Mouse (Mus musculus) embryonic facial prominence, embryonic 14.5 days (tissue): ENCODE measurements around the gene Zfp385b. TPM values are rescaled to one million over a fixed set of nuclear protein-coding genes. Genes with fewer than 3 reads are reported as not detected.

Experiments used
- ATAC-seq: fragments of 200-750 bp; cut with Nextera tagmentation; 2 replicates; pipeline ENCODE4 v1.8.0; 2017; ENCODE audit warnings: low read depth, moderate number of reproducible peaks, moderate TSS enrichment
- DNase-seq: peaks from one replicate; pipeline ENCODE4 v3.0.0-alpha.2; 2015; ENCODE audit warnings: low spot score
- H3K27ac ChIP-seq: fragments of 300-500 bp; sonication (generic); replicated peaks from 2 replicates; pipeline ENCODE4 v1.5.1; 2014; ENCODE audit warnings: low read depth, mild to moderate bottlenecking, low read length, moderate library complexity
- H3K27me3 ChIP-seq: fragments of 300-500 bp; sonication (generic); replicated peaks from 2 replicates; pipeline ENCODE4 v1.6.1; 2014; ENCODE audit warnings: low read length; ENCODE audit not compliant: control insufficient read depth, insufficient read depth
- H3K36me3 ChIP-seq: fragments of 300-500 bp; sonication (generic); 2 replicates; pipeline ENCODE4 v1.6.1; 2014; ENCODE audit warnings: low read length, mixed read lengths; ENCODE audit not compliant: control insufficient read depth, insufficient read depth
- H3K4me1 ChIP-seq: fragments of 300-500 bp; sonication (generic); 2 replicates; pipeline ENCODE4 v1.6.1; 2014; ENCODE audit warnings: antibody characterized with exemption, low read length; ENCODE audit not compliant: control insufficient read depth, insufficient read depth
- H3K4me2 ChIP-seq: fragments of 300-500 bp; sonication (generic); 2 replicates; pipeline ENCODE4 v1.6.1; 2014; ENCODE audit warnings: low read depth, mild to moderate bottlenecking, low read length, moderate library complexity, mixed read lengths
- H3K4me3 ChIP-seq: fragments of 300-500 bp; sonication (generic); 2 replicates; pipeline ENCODE4 v1.5.1; 2014; ENCODE audit warnings: low read depth, mild to moderate bottlenecking, low read length
- H3K9ac ChIP-seq: fragments of 300-500 bp; sonication (generic); 2 replicates; pipeline ENCODE4 v1.6.1; 2014; ENCODE audit warnings: low read depth, mild to moderate bottlenecking, low read length, moderate library complexity, mixed read lengths
- H3K9me3 ChIP-seq: fragments of 300-500 bp; sonication (generic); 2 replicates; pipeline ENCODE4 v1.6.1; 2016; ENCODE audit warnings: low read length; ENCODE audit not compliant: control insufficient read depth
- WGBS: fragments of 180-500 bp; shearing (Covaris S2); extraction: QIAGEN DNeasy Blood & Tissue Kit; methylation state at CpG from one replicate; pipeline ENCODE4 v1.1.7; 2014; 5-methylcytosine and 5-hydroxymethylcytosine counted together
- polyA plus RNA-seq: library from polyadenylated mRNA; unstranded; fragments of >200 nt; fragmentation: Nextera tagmentation; extraction: Ambion mirVana; gene quantifications from 2 replicates; pipeline ENCODE4 v1.2.1, GENCODE M21; 2014

Gene Zfp385b
- polyA plus RNA-seq, 1 experiment from 2014 or later, result 8.9 TPM

DNA sequence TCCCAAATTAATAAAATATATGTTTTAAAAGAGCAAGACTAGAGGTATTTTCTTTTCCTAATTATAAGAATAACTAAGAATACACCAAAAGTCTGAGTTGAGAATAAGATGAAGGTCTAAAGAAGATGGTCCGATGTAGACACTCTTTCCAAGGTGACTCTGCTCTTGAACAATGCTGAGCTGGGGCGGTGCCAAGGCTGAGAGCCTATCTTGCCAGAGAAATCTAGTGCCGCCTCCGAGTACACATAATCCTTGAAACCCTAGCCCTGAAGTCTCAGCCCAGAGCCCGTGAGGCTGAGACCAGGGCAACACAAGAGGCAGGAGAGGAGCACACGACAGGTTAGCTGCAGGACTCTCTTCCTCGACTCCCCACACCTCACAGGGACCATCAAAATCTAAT is 323.4 kb downstream of the Zfp385b start:
- H3K36me3 ChIP-seq, result no peaks in the 10 kb centered on the region
- no peaks in the 10 kb centered on the region for H3K4me1 ChIP-seq
- no peak overlapping the region for H3K27ac ChIP-seq
- H3K4me2 ChIP-seq, result no peak overlapping the region
- no peaks in the 10 kb centered on the region for H3K27me3 ChIP-seq
- 77% methylated on average over 7 of the region's 7 CpGs for WGBS
- ATAC-seq, result no peak
- no peak overlapping the region for H3K9ac ChIP-seq
- no peak for DNase-seq
- H3K9me3 ChIP-seq, result no peaks in the 10 kb centered on the region
- no peak overlapping the region for H3K4me3 ChIP-seq

DNA sequence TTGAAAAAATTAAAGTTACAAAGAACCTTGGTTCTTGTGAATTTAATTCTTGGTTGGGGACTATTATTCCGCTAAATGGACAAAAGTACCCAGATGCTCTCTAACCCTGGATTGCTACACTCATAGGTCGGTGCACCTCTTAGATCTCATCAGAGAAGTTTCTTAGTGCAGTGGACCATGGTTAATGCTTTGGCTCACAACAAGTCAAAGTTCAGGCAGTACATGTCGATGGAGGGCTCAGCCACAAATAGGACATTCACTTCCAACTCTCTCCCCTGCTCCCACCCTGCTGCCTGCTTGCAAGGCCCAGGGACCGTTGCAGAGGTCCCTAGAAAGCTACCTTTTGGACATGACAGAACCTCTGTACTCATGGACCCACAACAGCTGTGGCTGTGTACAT is 324.1 kb downstream of the Zfp385b start:
- ATAC-seq (no peak), DNase-seq (no peak)
- Histone ChIP-seq H3K9me3 (no peaks in the 10 kb centered on the region), H3K9ac (no peak overlapping the region), H3K36me3 (no peaks in the 10 kb centered on the region), H3K27me3 (no peaks in the 10 kb centered on the region), H3K27ac (no peak overlapping the region), H3K4me2 (no peak overlapping the region), H3K4me1 (no peaks in the 10 kb centered on the region), H3K4me3 (no peak overlapping the region)
- WGBS, result 86% methylated on average over 4 of the region's 4 CpGs

- Histone ChIP-seq H3K4me2 (no peak overlapping the region), H3K27ac (no peak overlapping the region), H3K9me3 (no peaks in the 10 kb centered on the region), H3K4me1 (no peaks in the 10 kb centered on the region), H3K4me3 (no peak overlapping the region), H3K9ac (no peak overlapping the region), H3K27me3 (no peaks in the 10 kb centered on the region), H3K36me3 (no peaks in the 10 kb centered on the region)
- ATAC-seq (no peak), DNase-seq (no peak)
- 93% methylated on average over 8 of the region's 8 CpGs for WGBS
These were observed 325.7 kb downstream of the Zfp385b start for GRCm38 (mm10) chr2:77493695-77494094.

DNA sequence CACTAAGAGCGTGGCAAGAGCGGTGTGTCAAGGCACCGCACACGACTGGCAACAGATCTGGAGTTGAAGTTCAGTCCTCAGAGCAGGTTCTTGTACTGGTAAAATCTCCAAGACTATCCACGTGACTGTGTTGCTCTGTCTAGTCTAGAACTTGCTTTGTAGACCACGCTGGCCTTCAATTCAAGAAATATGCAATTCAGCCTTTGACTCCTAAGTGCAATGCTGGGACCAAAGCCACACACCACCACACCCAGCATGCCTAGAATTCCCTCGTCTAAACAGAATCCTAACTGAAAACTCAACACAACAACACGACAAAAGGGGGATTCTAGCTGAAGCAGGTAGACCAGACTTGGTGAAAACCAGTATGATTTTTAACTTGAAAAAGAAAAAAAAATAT is 332.3 kb downstream of the Zfp385b start:
- Histone ChIP-seq H3K4me1 (no peaks in the 10 kb centered on the region), H3K4me3 (no peak overlapping the region), H3K27ac (no peak overlapping the region), H3K9ac (no peak overlapping the region), H3K27me3 (no peaks in the 10 kb centered on the region), H3K9me3 (no peaks in the 10 kb centered on the region), H3K4me2 (no peak overlapping the region), H3K36me3 (no peaks in the 10 kb centered on the region)
- ATAC-seq (no peak), DNase-seq (no peak)
- WGBS, result 89% methylated on average over 8 of the region's 8 CpGs

DNA sequence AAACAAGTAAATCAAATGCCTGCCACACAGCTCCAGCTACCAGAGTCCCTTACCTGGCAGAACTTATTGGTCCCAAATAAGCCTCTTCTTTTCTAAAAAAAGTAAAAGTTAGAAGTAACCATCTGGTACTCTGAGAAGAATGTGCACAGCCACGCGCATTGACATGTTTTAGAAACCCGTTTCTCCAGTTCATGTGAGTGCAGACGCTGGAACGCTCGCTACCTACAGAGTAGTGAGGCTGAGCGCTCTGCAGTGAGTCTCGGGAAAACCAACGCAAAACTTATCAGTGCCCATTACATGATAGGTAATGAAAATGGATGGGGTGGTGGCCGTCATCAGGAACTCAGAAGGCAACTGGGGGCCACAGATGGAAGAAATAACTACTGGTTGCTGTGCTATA is 338.2 kb downstream of the Zfp385b start:
- Histone ChIP-seq H3K36me3 (no peaks in the 10 kb centered on the region), H3K27ac (no peak overlapping the region), H3K9me3 (no peaks in the 10 kb centered on the region), H3K4me3 (no peak overlapping the region), H3K4me1 (no peaks in the 10 kb centered on the region), H3K9ac (no peak overlapping the region), H3K4me2 (no peak overlapping the region), H3K27me3 (no peaks in the 10 kb centered on the region)
- 80% methylated on average over 10 of the region's 10 CpGs for WGBS
- DNase-seq (peak; percentile 72), ATAC-seq (no peak)

DNA sequence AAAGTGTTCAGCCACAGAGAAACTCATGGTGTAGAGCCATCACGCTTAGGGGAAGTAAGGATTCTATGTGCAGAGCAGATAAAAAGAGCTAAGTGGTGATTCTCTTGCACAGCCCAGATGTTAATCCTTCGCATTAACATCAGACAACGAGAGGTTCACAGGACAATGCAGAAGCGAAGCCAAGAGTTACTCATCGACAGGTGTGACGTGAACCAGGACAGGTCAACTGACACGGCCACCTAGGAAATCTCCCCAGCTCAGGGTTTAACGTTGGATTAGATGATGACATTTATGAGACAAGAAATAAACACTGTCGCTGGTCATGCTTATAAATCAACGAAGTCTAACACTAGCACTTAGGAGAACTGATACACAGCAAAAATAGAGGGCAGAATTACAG is 341.9 kb downstream of the Zfp385b start:
- no peak for DNase-seq
- H3K27ac ChIP-seq, result no peak overlapping the region
- peaks cover 7% of the 10 kb centered on the region; the same call in 1 of the 2 replicates for H3K9me3 ChIP-seq
- H3K36me3 ChIP-seq, result no peaks in the 10 kb centered on the region
- 83% methylated on average over 10 of the region's 10 CpGs for WGBS
- no peak overlapping the region for H3K4me3 ChIP-seq
- H3K4me2 ChIP-seq, result no peak overlapping the region
- no peaks in the 10 kb centered on the region for H3K27me3 ChIP-seq
- no peak for ATAC-seq
- H3K4me1 ChIP-seq, result no peaks in the 10 kb centered on the region
- H3K9ac ChIP-seq, result no peak overlapping the region

GRCm38 (mm10) chr2:77476444-77476843 is 343.0 kb downstream of the Zfp385b start:
- Histone ChIP-seq H3K9me3 (peaks cover 7% of the 10 kb centered on the region; the same call in 1 of the 2 replicates), H3K4me1 (no peaks in the 10 kb centered on the region), H3K4me3 (no peak overlapping the region), H3K27me3 (no peaks in the 10 kb centered on the region), H3K4me2 (no peak overlapping the region), H3K27ac (no peak overlapping the region), H3K9ac (no peak overlapping the region), H3K36me3 (no peaks in the 10 kb centered on the region)
- no peak for ATAC-seq
- DNase-seq, result no peak
- WGBS, result 53% methylated on average over 8 of the region's 8 CpGs

GRCm38 (mm10) chr2:77472254-77472837 is 347.1 kb downstream of the Zfp385b start:
- 85% methylated on average over 11 of the region's 11 CpGs for WGBS
- H3K27ac ChIP-seq, result no peak overlapping the region

GRCm38 (mm10) chr2:77470716-77471115 is 348.7 kb downstream of the Zfp385b start:
- H3K36me3 ChIP-seq, result no peaks in the 10 kb centered on the region
- H3K27me3 ChIP-seq, result no peaks in the 10 kb centered on the region
- H3K4me2 ChIP-seq, result no peak overlapping the region
- no peaks in the 10 kb centered on the region for H3K4me1 ChIP-seq
- DNase-seq, result no peak
- ATAC-seq, result no peak
- H3K4me3 ChIP-seq, result no peak overlapping the region
- no peak overlapping the region for H3K9ac ChIP-seq
- WGBS, result 62% methylated on average over 7 of the region's 7 CpGs
- no peak overlapping the region for H3K27ac ChIP-seq
- peaks cover 7% of the 10 kb centered on the region; the same call in 1 of the 2 replicates for H3K9me3 ChIP-seq

More at GRCm38 (mm10) chr2:77472254-77472837, 347.1 kb downstream of the Zfp385b start:
- no peak for DNase-seq
- Histone ChIP-seq H3K4me1 (no peaks in the 10 kb centered on the region), H3K9me3 (peaks cover 7% of the 10 kb centered on the region; the same call in 1 of the 2 replicates), H3K4me2 (no peak overlapping the region), H3K9ac (no peak overlapping the region), H3K36me3 (no peaks in the 10 kb centered on the region), H3K27me3 (no peaks in the 10 kb centered on the region), H3K4me3 (no peak overlapping the region)
- ATAC-seq, result no peak
